Mouse (Mus musculus): Measurements from ENCODE around the gene Adal. TPM values are rescaled to one million over a fixed set of nuclear protein-coding genes. Genes with fewer than 3 reads are reported as not detected.

The Adal gene
- polyA plus RNA-seq, 1 experiment from 2014 or later = 37.2 TPM

Other genes starting within 250 kb of the Adal start
- 23.8 and 32.8 TPM in 2 replicates for gene Ubr1, start 169.7 kb upstream of the Adal start, polyA plus RNA-seq (2014; fragmentation: Nextera tagmentation; extraction: Ambion mirVana)
- gene Tmem62, start 163.4 kb upstream of the Adal start, polyA plus RNA-seq (2014; fragmentation: Nextera tagmentation; extraction: Ambion mirVana) = 7.9 and 9.1 TPM in 2 replicates
- 79.4 and 82.4 TPM in 2 replicates for gene Ccndbp1, start 132.0 kb upstream of the Adal start, polyA plus RNA-seq (2014; fragmentation: Nextera tagmentation; extraction: Ambion mirVana)
- 0.13 and 0.32 TPM in 2 replicates for gene Epb42, start 103.4 kb upstream of the Adal start, polyA plus RNA-seq (2014; fragmentation: Nextera tagmentation; extraction: Ambion mirVana)
- not detected in 2 replicates for gene Tgm5, start 54.6 kb upstream of the Adal start, polyA plus RNA-seq (2014; fragmentation: Nextera tagmentation; extraction: Ambion mirVana)
- not detected in 2 replicates for gene Tgm7, start 30.6 kb upstream of the Adal start, polyA plus RNA-seq (2014; fragmentation: Nextera tagmentation; extraction: Ambion mirVana)
- gene Lcmt2, start 225 bp downstream of the Adal start, polyA plus RNA-seq (2014; fragmentation: Nextera tagmentation; extraction: Ambion mirVana) = 22.7 and 27.8 TPM in 2 replicates
- 38.9 and 43.7 TPM in 2 replicates for gene Tubgcp4, start 30.2 kb downstream of the Adal start, polyA plus RNA-seq (2014; fragmentation: Nextera tagmentation; extraction: Ambion mirVana)
- gene Zscan29, start 30.7 kb downstream of the Adal start, polyA plus RNA-seq (2014; fragmentation: Nextera tagmentation; extraction: Ambion mirVana) = 8.5 and 9.7 TPM in 2 replicates
- gene Trp53bp1, start 131.0 kb downstream of the Adal start, polyA plus RNA-seq (2014; fragmentation: Nextera tagmentation; extraction: Ambion mirVana) = 116 and 164 TPM in 2 replicates
- 12.7 and 23.2 TPM in 2 replicates for gene Map1a, start 149.2 kb downstream of the Adal start, polyA plus RNA-seq (2014; fragmentation: Nextera tagmentation; extraction: Ambion mirVana)
- 10.1 and 11.6 TPM in 2 replicates for gene Ppip5k1, start 215.0 kb downstream of the Adal start, polyA plus RNA-seq (2014; fragmentation: Nextera tagmentation; extraction: Ambion mirVana)
- 19.8 and 24.7 TPM in 2 replicates for gene Ckmt1, start 217.3 kb downstream of the Adal start, polyA plus RNA-seq (2014; fragmentation: Nextera tagmentation; extraction: Ambion mirVana)
- gene Strc, start 246.7 kb downstream of the Adal start, polyA plus RNA-seq (2014; fragmentation: Nextera tagmentation; extraction: Ambion mirVana) = 0.05 TPM in 1 of 2 replicates, not detected in the other

All from forebrain, embryonic 14.5 days (tissue).